Mouse (Mus musculus) MEL (cell line): ENCODE results near the gene Zdhhc14. TPM values are rescaled to one million over a fixed set of nuclear protein-coding genes. Genes with fewer than 3 reads are reported as not detected.

ENCODE experiments used
- DNase-seq: peaks from one replicate; pipeline ENCODE4 v3.0.0; 2011; ENCODE audit warnings: low read depth, low spot score
- H3K27ac ChIP-seq: 2 replicates; pipeline ENCODE4 v1.5.1; 2012; ENCODE audit warnings: low read depth, mild to moderate bottlenecking, control low read depth, low read length, moderate library complexity; ENCODE audit not compliant: control insufficient read depth
- H3K27me3 ChIP-seq, 2 experiments: fragments of 150-350 bp in 1 of 2; sonication (generic) in 1 of 2; 2 replicates each; pipeline ENCODE4 v1.6.1; 2012; ENCODE audit warnings: low read length in 2 of 2, mild to moderate bottlenecking in 2 of 2, improper control_type of control experiment in 1 of 2, moderate library complexity in 1 of 2; ENCODE audit not compliant: insufficient read depth in 2 of 2, control insufficient read depth in 1 of 2
- H3K36me3 ChIP-seq, 2 experiments: 2 replicates each; pipeline ENCODE4 v1.6.1; 2012 to 2014; ENCODE audit warnings: low read length in 2 of 2, improper control_type of control experiment in 1 of 2, inconsistent platforms in 1 of 2, mild to moderate bottlenecking in 1 of 2; ENCODE audit not compliant: insufficient read depth in 2 of 2, control insufficient read depth in 1 of 2
- H3K4me1 ChIP-seq, 2 experiments: fragments of 150-350 bp in 1 of 2; sonication (generic) in 1 of 2; 2 replicates each; pipeline ENCODE4 v1.6.1; 2012; ENCODE audit warnings: low read length in 2 of 2, improper control_type of control experiment in 1 of 2, mild to moderate bottlenecking in 1 of 2; ENCODE audit not compliant: insufficient read depth in 2 of 2, control insufficient read depth in 1 of 2
- H3K4me3 ChIP-seq, 2 experiments: fragments of 150-350 bp in 1 of 2; sonication (generic) in 1 of 2; 2 replicates each; pipeline ENCODE4 v1.5.1; 2012; ENCODE audit warnings: low read depth in 2 of 2, low read length in 2 of 2, mild to moderate bottlenecking in 2 of 2, moderate library complexity in 2 of 2, control low read depth in 1 of 2, improper control_type of control experiment in 1 of 2; ENCODE audit not compliant: control insufficient read depth in 1 of 2, insufficient read depth in 1 of 2
- H3K79me2 ChIP-seq: 2 replicates; pipeline ENCODE4 v1.6.1; 2012; ENCODE audit warnings: mild to moderate bottlenecking, low read length, moderate library complexity; ENCODE audit not compliant: control insufficient read depth, poor library complexity, insufficient read depth
- H3K9ac ChIP-seq: 2 replicates; pipeline ENCODE4 v1.6.1; 2012; ENCODE audit warnings: low read depth, mild to moderate bottlenecking, control low read depth, low read length, moderate library complexity; ENCODE audit not compliant: control insufficient read depth, poor library complexity, severe bottlenecking
- H3K9me3 ChIP-seq: fragments of 150-350 bp; sonication (generic); replicated peaks from 2 replicates; pipeline ENCODE4 v1.6.1; 2012; ENCODE audit warnings: mild to moderate bottlenecking, low read length, improper control_type of control experiment, moderate library complexity; ENCODE audit not compliant: insufficient read depth
- BHLHE40 ChIP-seq: IDR thresholded peaks from 2 replicates; pipeline ENCODE4 v1.6.1; 2012; ENCODE audit warnings: low read depth, mild to moderate bottlenecking, inconsistent platforms, low read length, improper control_type of control experiment, borderline replicate concordance
- CHD2 ChIP-seq: IDR thresholded peaks from 2 replicates; pipeline ENCODE4 v1.6.1; 2011; ENCODE audit warnings: low read length, improper control_type of control experiment
- CTCF ChIP-seq, 3 experiments: IDR thresholded peaks in 2 of 3; conservative IDR thresholded peaks in 1 of 3; 2 replicates each; pipeline ENCODE4 v1.5.1; 2011 to 2012; ENCODE audit warnings: low read length in 3 of 3, low read depth in 2 of 3, mild to moderate bottlenecking in 2 of 3, improper control_type of control experiment in 1 of 3, inconsistent platforms in 1 of 3, mixed read lengths in 1 of 3, moderate library complexity in 1 of 3; ENCODE audit not compliant: control insufficient read depth in 1 of 3, insufficient read depth in 1 of 3, poor library complexity in 1 of 3, severe bottlenecking in 1 of 3
- E2F4 ChIP-seq: IDR thresholded peaks from 2 replicates; pipeline ENCODE4 v1.6.1; 2011; ENCODE audit warnings: low read depth, low read length, improper control_type of control experiment, borderline replicate concordance
- ELF1 ChIP-seq: IDR thresholded peaks from 2 replicates; pipeline ENCODE4 v1.6.1; 2014; ENCODE audit warnings: low read depth, mild to moderate bottlenecking, inconsistent platforms, low read length, improper control_type of control experiment, moderate library complexity
- EP300 ChIP-seq, 2 experiments: IDR thresholded peaks; 2 replicates each; pipeline ENCODE4 v1.6.1; 2011; ENCODE audit warnings: improper control_type of control experiment in 2 of 2, low read length in 2 of 2, low read depth in 1 of 2, mild to moderate bottlenecking in 1 of 2
- ETS1 ChIP-seq: IDR thresholded peaks from 2 replicates; pipeline ENCODE4 v1.6.1; 2012; ENCODE audit warnings: low read depth, mild to moderate bottlenecking, inconsistent platforms, low read length, improper control_type of control experiment, moderate library complexity
- GABPA ChIP-seq: IDR thresholded peaks from 2 replicates; pipeline ENCODE4 v1.6.1; 2012; ENCODE audit warnings: low read depth, mild to moderate bottlenecking, inconsistent platforms, low read length, improper control_type of control experiment, moderate library complexity
- GATA1 ChIP-seq: IDR thresholded peaks from 2 replicates; pipeline ENCODE4 v1.6.1; 2011; ENCODE audit warnings: low read depth, low read length, improper control_type of control experiment
- HCFC1 ChIP-seq: IDR thresholded peaks from 2 replicates; pipeline ENCODE4 v1.6.1; 2012; ENCODE audit warnings: low read depth, mild to moderate bottlenecking, inconsistent platforms, low read length, improper control_type of control experiment, moderate library complexity
- JUND ChIP-seq: IDR thresholded peaks from 2 replicates; pipeline ENCODE4 v1.6.1; 2011; ENCODE audit warnings: low read depth, mild to moderate bottlenecking, improper control_type of control experiment, low read length
- KAT2A ChIP-seq: conservative IDR thresholded peaks from 2 replicates; pipeline ENCODE4 v1.6.1; 2012; ENCODE audit warnings: low read depth, low read length, improper control_type of control experiment, inconsistent platforms
- MAFK ChIP-seq: IDR thresholded peaks from 2 replicates; pipeline ENCODE4 v1.6.1; 2011; ENCODE audit warnings: low read depth, mild to moderate bottlenecking, low read length, improper control_type of control experiment, borderline replicate concordance
- MAX ChIP-seq: IDR thresholded peaks from 2 replicates; pipeline ENCODE4 v1.6.1; 2011; ENCODE audit warnings: low read length, improper control_type of control experiment
- MAZ ChIP-seq: IDR thresholded peaks from 2 replicates; pipeline ENCODE4 v1.6.1; 2012; ENCODE audit warnings: low read depth, mild to moderate bottlenecking, inconsistent platforms, low read length, improper control_type of control experiment
- MEF2A ChIP-seq: IDR thresholded peaks from 2 replicates; pipeline ENCODE4 v1.6.1; 2014; ENCODE audit warnings: low read depth, mild to moderate bottlenecking, inconsistent platforms, low read length, improper control_type of control experiment; ENCODE audit not compliant: poor library complexity, insufficient replicate concordance, severe bottlenecking; ENCODE audit errors: extremely low read depth
- MXI1 ChIP-seq: IDR thresholded peaks from 2 replicates; pipeline ENCODE4 v1.6.1; 2011; ENCODE audit warnings: mild to moderate bottlenecking, low read depth, low read length, improper control_type of control experiment
- MYB ChIP-seq: IDR thresholded peaks from 2 replicates; pipeline ENCODE4 v1.6.1; 2011; ENCODE audit warnings: mild to moderate bottlenecking, low read depth, low read length, improper control_type of control experiment
- MYC ChIP-seq: IDR thresholded peaks from 2 replicates; pipeline ENCODE4 v1.6.1; 2011; ENCODE audit warnings: low read depth, mild to moderate bottlenecking, low read length, improper control_type of control experiment, moderate library complexity
- NELFE ChIP-seq: IDR thresholded peaks from 2 replicates; pipeline ENCODE4 v1.6.1; 2011; ENCODE audit warnings: low read depth, low read length, improper control_type of control experiment
- NRF1 ChIP-seq: IDR thresholded peaks from 2 replicates; pipeline ENCODE4 v1.6.1; 2014; ENCODE audit warnings: low read depth, mild to moderate bottlenecking, inconsistent platforms, low read length, improper control_type of control experiment, moderate library complexity; ENCODE audit not compliant: poor library complexity, insufficient read depth, severe bottlenecking
- POLR2A ChIP-seq, 2 experiments: IDR thresholded peaks; 2 replicates each; pipeline ENCODE4 v1.6.1; 2011 to 2012; ENCODE audit warnings: low read length in 2 of 2, mild to moderate bottlenecking in 2 of 2, control low read depth in 1 of 2, improper control_type of control experiment in 1 of 2, low read depth in 1 of 2, moderate library complexity in 1 of 2; ENCODE audit not compliant: control insufficient read depth in 1 of 2, insufficient read depth in 1 of 2, poor library complexity in 1 of 2
- POLR2AphosphoS2 ChIP-seq: IDR thresholded peaks from 2 replicates; pipeline ENCODE4 v1.6.1; 2011; ENCODE audit warnings: low read length, improper control_type of control experiment
- POLR2AphosphoS5 ChIP-seq: IDR thresholded peaks from 2 replicates; pipeline ENCODE4 v1.6.1; 2012; ENCODE audit warnings: low read depth, borderline replicate concordance, mild to moderate bottlenecking, inconsistent platforms, low read length, moderate library complexity, mixed read lengths
- RAD21 ChIP-seq: IDR thresholded peaks from 2 replicates; pipeline ENCODE4 v1.6.1; 2011; ENCODE audit warnings: mild to moderate bottlenecking, low read depth, low read length, improper control_type of control experiment
- RCOR1 ChIP-seq: IDR thresholded peaks from 2 replicates; pipeline ENCODE4 v1.6.1; 2012; ENCODE audit warnings: low read depth, mild to moderate bottlenecking, inconsistent platforms, low read length, improper control_type of control experiment
- SIN3A ChIP-seq: IDR thresholded peaks from 2 replicates; pipeline ENCODE4 v1.6.1; 2012; ENCODE audit warnings: low read length, improper control_type of control experiment, inconsistent platforms
- SMC3 ChIP-seq: IDR thresholded peaks from 2 replicates; pipeline ENCODE4 v1.6.1; 2011; ENCODE audit warnings: low read depth, low read length, improper control_type of control experiment
- TAL1 ChIP-seq: IDR thresholded peaks from 2 replicates; pipeline ENCODE4 v1.6.1; 2012; ENCODE audit warnings: mild to moderate bottlenecking, inconsistent platforms, low read length, moderate library complexity, mixed read lengths
- TBP ChIP-seq: IDR thresholded peaks from 2 replicates; pipeline ENCODE4 v1.8.0; 2011; ENCODE audit warnings: low read depth, low read length, improper control_type of control experiment
- TCF12 ChIP-seq: IDR thresholded peaks from 2 replicates; pipeline ENCODE4 v1.6.1; 2014; ENCODE audit warnings: low read depth, mild to moderate bottlenecking, inconsistent platforms, low read length, improper control_type of control experiment, moderate library complexity
- UBTF ChIP-seq: IDR thresholded peaks from 2 replicates; pipeline ENCODE4 v1.6.1; 2012; ENCODE audit warnings: low read depth, mild to moderate bottlenecking, inconsistent platforms, low read length, improper control_type of control experiment, moderate library complexity, borderline replicate concordance; ENCODE audit not compliant: insufficient read depth
- USF1 ChIP-seq: IDR thresholded peaks from 2 replicates; pipeline ENCODE4 v1.6.1; 2014; ENCODE audit warnings: low read depth, mild to moderate bottlenecking, inconsistent platforms, low read length, improper control_type of control experiment, moderate library complexity
- USF2 ChIP-seq, 2 experiments: IDR thresholded peaks; 2 replicates each; pipeline ENCODE4 v1.6.1; 2011 to 2012; ENCODE audit warnings: improper control_type of control experiment in 2 of 2, low read length in 2 of 2, borderline replicate concordance in 1 of 2, inconsistent platforms in 1 of 2, low read depth in 1 of 2, mild to moderate bottlenecking in 1 of 2; ENCODE audit not compliant: insufficient read depth in 1 of 2
- ZC3H11A ChIP-seq: IDR thresholded peaks from 2 replicates; pipeline ENCODE4 v1.6.1; 2012; ENCODE audit warnings: low read depth, mild to moderate bottlenecking, inconsistent platforms, low read length, improper control_type of control experiment
- ZKSCAN1 ChIP-seq: IDR thresholded peaks from 2 replicates; pipeline ENCODE4 v1.6.1; 2012; ENCODE audit warnings: low read depth, mild to moderate bottlenecking, inconsistent platforms, low read length, improper control_type of control experiment, moderate library complexity
- ZMIZ1 ChIP-seq: IDR thresholded peaks from 2 replicates; pipeline ENCODE4 v1.6.1; 2012; ENCODE audit warnings: low read depth, mild to moderate bottlenecking, inconsistent platforms, low read length, improper control_type of control experiment, moderate library complexity
- ZNF384 ChIP-seq: IDR thresholded peaks from 2 replicates; pipeline ENCODE4 v1.6.1; 2012; ENCODE audit warnings: low read depth, mild to moderate bottlenecking, inconsistent platforms, low read length, improper control_type of control experiment
- polyA plus RNA-seq, 2 experiments: library from polyadenylated mRNA; stranded (reverse) in 1 of 2; unstranded in 1 of 2; fragments of >175 nt in 1 of 2; fragments of >200 nt in 1 of 2; gene quantifications; 2 replicates each; pipeline versions ENCODE4 v1.2.1 to v1.2.4; 2012; ENCODE audit warnings: low replicate concordance in 2 of 2, low read depth in 1 of 2; ENCODE audit not compliant: insufficient read length in 2 of 2, insufficient read depth in 1 of 2, missing spikeins in 1 of 2
- total RNA-seq: library from RNA; depleted of rRNA; stranded (reverse); fragments of 300-350 nt; gene quantifications from 2 replicates; pipeline ENCODE4 v1.2.3, GENCODE M21; 2012

Zdhhc14 gene
- total and polyA plus RNA-seq, 3 experiments = 3.4 to 4.9 TPM; not detected in 1

- Histone ChIP-seq H3K27ac (peak overlapping the region; percentile 93), H3K9ac (peak overlapping the region; percentile 18; the same call in 1 of the 2 replicates), H3K27me3 (no peaks in the 10 kb centered on the region), H3K36me3 (peaks cover 0 to 50% of the 10 kb centered on the region in 2 experiments; a peak in 2 of 4 replicates), H3K4me1 (peaks cover 29 to 47% of the 10 kb centered on the region in 2 experiments), H3K4me3 (peak overlapping the region; percentile 39 to 40; a peak in 3 of 4 replicates), H3K79me2 (peaks cover 16% of the 10 kb centered on the region), H3K9me3 (no peaks in the 10 kb centered on the region)
- DNase-seq = peak; percentile 88
- TF ChIP-seq KAT2A = no peak
- TF ChIP-seq MYB = no peak
- TF ChIP-seq TCF12 = no peak
- no peak for TF ChIP-seq TBP
- no peak for TF ChIP-seq BHLHE40
- no peak for TF ChIP-seq RAD21
- peak; percentile 78 for TF ChIP-seq MAX
- TF ChIP-seq EP300 (IDR thresholded peaks at IDR 0.05; ENCODE audit: low read depth in 1 of 2, low read length in 2 of 2) = no peak
- no peak for TF ChIP-seq ZC3H11A
- TF ChIP-seq POLR2A (IDR thresholded peaks at IDR 0.05; ENCODE audit: control insufficient read depth in 1 of 2, insufficient read depth in 1 of 2, low read depth in 1 of 2, low read length in 2 of 2, poor library complexity in 1 of 2) = 0 out of 4 replicates have a peak, but pooled peaks of 1 of the 2 experiments have one; percentile 18
- no peak for TF ChIP-seq ZNF384
- no peak for TF ChIP-seq ZMIZ1
- no peak for TF ChIP-seq MEF2A
- TF ChIP-seq SMC3 = no peak
- TF ChIP-seq RCOR1 = no peak
- 0 out of 2 replicates have a peak, but pooled peaks have one; percentile 54 for TF ChIP-seq MYC
- no peak for TF ChIP-seq CHD2
- TF ChIP-seq HCFC1 = no peak
- TF ChIP-seq E2F4 = no peak
- TF ChIP-seq NRF1 = no peak
- TF ChIP-seq NELFE = no peak
- TF ChIP-seq USF2 (IDR thresholded peaks at IDR 0.05; ENCODE audit: borderline replicate concordance in 1 of 2, insufficient read depth in 1 of 2, low read depth in 1 of 2, low read length in 2 of 2) = no peak
- TF ChIP-seq CTCF (IDR thresholded peaks at IDR 0.05 in 2 of 3, conservative IDR thresholded peaks at IDR 0.05 in 1 of 3; ENCODE audit: control insufficient read depth in 1 of 3, insufficient read depth in 1 of 3, low read depth in 2 of 3, low read length in 3 of 3, poor library complexity in 1 of 3, severe bottlenecking in 1 of 3) = no peak
- TF ChIP-seq USF1 = peak; percentile 44; the same call in 1 of the 2 replicates
- no peak for TF ChIP-seq TAL1
- no peak for TF ChIP-seq ZKSCAN1
- TF ChIP-seq SIN3A = peak; percentile 59; the same call in 1 of the 2 replicates
- no peak for TF ChIP-seq POLR2AphosphoS5
- no peak for TF ChIP-seq ELF1
- TF ChIP-seq GATA1 = no peak
- TF ChIP-seq MAFK = no peak
- no peak for TF ChIP-seq MAZ
- TF ChIP-seq ETS1 = peak; percentile 36; the same call in 1 of the 2 replicates
- no peak for TF ChIP-seq UBTF
- TF ChIP-seq MXI1 = peak; percentile 83
- TF ChIP-seq POLR2AphosphoS2 = no peak
- no peak for TF ChIP-seq GABPA
- TF ChIP-seq JUND = no peak
Measured at GRCm38 (mm10) chr17:5506553-5506952, 14.2 kb downstream of the Zdhhc14 start.
